Mouse (Mus musculus) forebrain, embryonic 13.5 days (tissue): ENCODE data around the gene Dennd1c. TPM values are rescaled to one million over a fixed set of nuclear protein-coding genes. Genes with fewer than 3 reads are reported as not detected.
A peak's percentile ranks its signal among the peaks of the same experiment; 100 is the strongest.
"Not testable (repeated sequence)": the region's sequence is repeated elsewhere in the genome, so short reads cannot be mapped to it uniquely, and the experiment has no call there.

Experiments
- ATAC-seq: fragments of 200-750 bp; cut with Nextera tagmentation; 2 replicates; pipeline ENCODE4 v1.8.0; 2017
- H3K27ac ChIP-seq: fragments of 300-500 bp; sonication (generic); 2 replicates; pipeline ENCODE4 v1.5.1; 2015; ENCODE audit warnings: inconsistent platforms, mild to moderate bottlenecking, moderate library complexity
- H3K27me3 ChIP-seq: fragments of 300-500 bp; sonication (generic); 2 replicates; pipeline ENCODE4 v1.6.1; 2015; ENCODE audit warnings: mild to moderate bottlenecking, inconsistent platforms
- H3K36me3 ChIP-seq: fragments of 300-500 bp; sonication (generic); 2 replicates; pipeline ENCODE4 v1.6.1; 2015; ENCODE audit warnings: mild to moderate bottlenecking, inconsistent platforms; ENCODE audit not compliant: poor library complexity, severe bottlenecking
- H3K4me1 ChIP-seq: fragments of 300-500 bp; sonication (generic); 2 replicates; pipeline ENCODE4 v1.6.1; 2015; ENCODE audit warnings: inconsistent platforms
- H3K4me2 ChIP-seq: fragments of 300-500 bp; sonication (generic); 2 replicates; pipeline ENCODE4 v1.6.1; 2015; ENCODE audit warnings: inconsistent platforms, mild to moderate bottlenecking, moderate library complexity
- H3K4me3 ChIP-seq: fragments of 300-500 bp; sonication (generic); 2 replicates; pipeline ENCODE4 v1.5.1; 2015; ENCODE audit warnings: mild to moderate bottlenecking, inconsistent platforms
- H3K9ac ChIP-seq: fragments of 300-500 bp; sonication (generic); 2 replicates; pipeline ENCODE4 v1.6.1; 2015; ENCODE audit warnings: mild to moderate bottlenecking, inconsistent platforms
- H3K9me3 ChIP-seq: fragments of 300-500 bp; sonication (generic); replicated peaks from 2 replicates; pipeline ENCODE4 v1.6.1; 2016; ENCODE audit warnings: inconsistent platforms
- WGBS: fragments of 180-500 bp; shearing (Covaris S2); methylation state at CpG from one replicate; pipeline ENCODE4 v1.1.7; 2015; 5-methylcytosine and 5-hydroxymethylcytosine counted together
- polyA plus RNA-seq: library from polyadenylated mRNA; unstranded; fragments of >200 nt; fragmentation: Nextera tagmentation; extraction: Ambion mirVana; gene quantifications from 2 replicates; pipeline ENCODE4 v1.2.1, GENCODE M21; 2015

Gene Dennd1c
- polyA plus RNA-seq, 1 experiment from 2014 or later, result 4.7 TPM

- H3K9me3 ChIP-seq, result no peaks in the 10 kb centered on the region
- H3K27me3 ChIP-seq, result peaks cover 42% of the 10 kb centered on the region
- no peak for ATAC-seq
- H3K27ac ChIP-seq, result no peak overlapping the region
- H3K4me2 ChIP-seq, result peak overlapping the region; percentile 50
- no peak overlapping the region for H3K9ac ChIP-seq
- 2% methylated on average over 39 of the region's 39 CpGs for WGBS
- H3K4me3 ChIP-seq, result peak overlapping the region; percentile 32
- peaks cover 28% of the 10 kb centered on the region for H3K4me1 ChIP-seq
- H3K36me3 ChIP-seq, result peaks cover 7% of the 10 kb centered on the region; the same call in 1 of the 2 replicates
Observed at GRCm38 (mm10) chr17:57062011-57062521, 16.2 kb downstream of the Dennd1c start.

- Histone ChIP-seq H3K9ac (no peak overlapping the region), H3K4me2 (peak overlapping the region; percentile 75), H3K4me3 (peak overlapping the region; percentile 89), H3K36me3 (peaks cover 11% of the 10 kb centered on the region; the same call in 1 of the 2 replicates), H3K9me3 (no peaks in the 10 kb centered on the region), H3K27me3 (peaks cover 42% of the 10 kb centered on the region), H3K4me1 (peaks cover 28% of the 10 kb centered on the region), H3K27ac (peak overlapping the region; percentile 82; the same call in 1 of the 2 replicates)
- WGBS, result 43% methylated on average over 10 of the region's 10 CpGs
- ATAC-seq, result no peak; the same call in 1 of the 2 replicates
Observed at GRCm38 (mm10) chr17:57061069-57061468, 17.2 kb downstream of the Dennd1c start.

GRCm38 (mm10) chr17:57060231-57060801 is 18.0 kb downstream of the Dennd1c start:
- H3K9me3 ChIP-seq, result no peaks in the 10 kb centered on the region
- peaks cover 28% of the 10 kb centered on the region for H3K4me1 ChIP-seq
- peak overlapping the region; percentile 81 for H3K9ac ChIP-seq
- peaks cover 17% of the 10 kb centered on the region for H3K36me3 ChIP-seq
- WGBS, result under 1% methylated on average over 44 of the region's 44 CpGs
- ATAC-seq, result peak; percentile 91
- H3K27ac ChIP-seq, result peak overlapping the region; percentile 82
- peak overlapping the region; percentile 75 for H3K4me2 ChIP-seq
- H3K27me3 ChIP-seq, result peaks cover 39% of the 10 kb centered on the region
- H3K4me3 ChIP-seq, result peak overlapping the region; percentile 89

GRCm38 (mm10) chr17:57059486-57059977 is 18.8 kb downstream of the Dennd1c start, which contains the start of gene Slc25a23:
Slc25a23 (minus strand) TSS chr17:57059863.
- H3K9ac ChIP-seq, result peak within 1 kb of the TSS; percentile 81
- H3K9me3 ChIP-seq, result no peaks in the 10 kb centered on the region
- ATAC-seq, result peak; percentile 82
- peak within 1 kb of the TSS; percentile 89 for H3K4me3 ChIP-seq
- peak within 1 kb of the TSS; percentile 82 for H3K27ac ChIP-seq
- H3K27me3 ChIP-seq, result peaks cover 34% of the 10 kb centered on the region
- WGBS, result under 1% methylated on average over 36 of the region's 45 CpGs
- peaks cover 28% of the 10 kb centered on the region for H3K4me1 ChIP-seq
- H3K36me3 ChIP-seq, result peaks cover 24% of the 10 kb centered on the region
- peak within 1 kb of the TSS; percentile 75 for H3K4me2 ChIP-seq

GRCm38 (mm10) chr17:57058891-57059485 is 19.3 kb downstream of the Dennd1c start, which contains the start of gene Crb3:
Crb3 (plus strand) TSS chr17:57059105.
- Histone ChIP-seq H3K36me3 (peaks cover 28% of the 10 kb centered on the region), H3K9me3 (no peaks in the 10 kb centered on the region), H3K4me3 (peak within 1 kb of the TSS; percentile 89), H3K4me1 (peaks cover 28% of the 10 kb centered on the region), H3K9ac (peak within 1 kb of the TSS; percentile 81), H3K27ac (peak within 1 kb of the TSS; percentile 82), H3K27me3 (peaks cover 29% of the 10 kb centered on the region), H3K4me2 (peak within 1 kb of the TSS; percentile 75)
- WGBS, result 0% methylated on average over 20 of the region's 22 CpGs
- peak; percentile 2; the same call in 1 of the 2 replicates for ATAC-seq

- Histone ChIP-seq H3K27me3 (peaks cover 4% of the 10 kb centered on the region), H3K4me1 (peaks cover 19% of the 10 kb centered on the region), H3K4me2 (no peak overlapping the region), H3K4me3 (no peak overlapping the region), H3K27ac (no peak overlapping the region), H3K36me3 (peaks cover 55% of the 10 kb centered on the region), H3K9me3 (no peaks in the 10 kb centered on the region), H3K9ac (no peak overlapping the region)
- WGBS, result 87% methylated on average over 3 of the region's 3 CpGs
- no peak for ATAC-seq
Observed at GRCm38 (mm10) chr17:57056246-57056645, 22.1 kb downstream of the Dennd1c start.

- H3K27me3 ChIP-seq, H3K4me1 ChIP-seq, H3K4me3 ChIP-seq, H3K27ac ChIP-seq, ATAC-seq, H3K4me2 ChIP-seq, H3K9ac ChIP-seq, H3K9me3 ChIP-seq: not testable (repeated sequence)
- WGBS, result 88% methylated on average over 4 of the region's 4 CpGs
- H3K36me3 ChIP-seq, result peaks cover 78% of the 10 kb centered on the region
Observed at GRCm38 (mm10) chr17:57051679-57052078, 26.6 kb downstream of the Dennd1c start.

- Histone ChIP-seq H3K36me3 (peaks cover 72% of the 10 kb centered on the region), H3K9me3 (no peaks in the 10 kb centered on the region), H3K9ac (no peak overlapping the region), H3K27ac (no peak overlapping the region), H3K4me2 (no peak overlapping the region), H3K27me3 (no peaks in the 10 kb centered on the region), H3K4me3 (no peak overlapping the region), H3K4me1 (no peaks in the 10 kb centered on the region)
- ATAC-seq, result no peak
- 88% methylated on average over 3 of the region's 3 CpGs for WGBS
Observed at GRCm38 (mm10) chr17:57048816-57049215, 29.5 kb downstream of the Dennd1c start.

GRCm38 (mm10) chr17:57047406-57047805 is 30.9 kb downstream of the Dennd1c start:
- 0 out of 2 replicates have a peak, but pooled peaks have one; percentile 26 for ATAC-seq
- Histone ChIP-seq H3K27ac (no peak overlapping the region), H3K9me3 (no peaks in the 10 kb centered on the region), H3K9ac (no peak overlapping the region), H3K4me1 (no peaks in the 10 kb centered on the region), H3K4me2 (no peak overlapping the region), H3K36me3 (peaks cover 58% of the 10 kb centered on the region), H3K4me3 (no peak overlapping the region), H3K27me3 (no peaks in the 10 kb centered on the region)
- WGBS, result 49% methylated on average over 5 of the region's 5 CpGs

- WGBS, result 77% methylated on average over 8 of the region's 8 CpGs
Observed at GRCm38 (mm10) chr17:57041554-57041953, 36.8 kb downstream of the Dennd1c start, which contains the start of gene Slc25a41. Slc25a41 (minus strand) TSS chr17:57041654.

GRCm38 (mm10) chr17:57038978-57039377 is 39.3 kb downstream of the Dennd1c start:
- no peak overlapping the region for H3K27ac ChIP-seq
- no peaks in the 10 kb centered on the region for H3K36me3 ChIP-seq
- peaks cover 18% of the 10 kb centered on the region for H3K27me3 ChIP-seq
- no peaks in the 10 kb centered on the region for H3K9me3 ChIP-seq
- no peaks in the 10 kb centered on the region for H3K4me1 ChIP-seq
- H3K9ac ChIP-seq, result no peak overlapping the region
- no peak for ATAC-seq
- H3K4me3 ChIP-seq, result no peak overlapping the region
- no peak overlapping the region for H3K4me2 ChIP-seq
- WGBS, result 48% methylated on average over 8 of the region's 8 CpGs

More at GRCm38 (mm10) chr17:57041554-57041953, 36.8 kb downstream of the Dennd1c start, which contains the start of gene Slc25a41:
- H3K4me3 ChIP-seq, result no peak within 1 kb of the TSS
- no peaks in the 10 kb centered on the region for H3K4me1 ChIP-seq
- H3K36me3 ChIP-seq, result peaks cover 16% of the 10 kb centered on the region
- no peak within 1 kb of the TSS for H3K27ac ChIP-seq
- H3K27me3 ChIP-seq, result peaks cover 12% of the 10 kb centered on the region
- no peak within 1 kb of the TSS for H3K9ac ChIP-seq
- H3K4me2 ChIP-seq, result no peak within 1 kb of the TSS
- no peaks in the 10 kb centered on the region for H3K9me3 ChIP-seq
- no peak for ATAC-seq

GRCm38 (mm10) chr17:57032854-57033253 is 45.5 kb downstream of the Dennd1c start:
- Histone ChIP-seq H3K9ac (no peak overlapping the region), H3K36me3 (peaks cover 11% of the 10 kb centered on the region), H3K9me3 (no peaks in the 10 kb centered on the region), H3K4me1 (peaks cover 21% of the 10 kb centered on the region), H3K27ac (no peak overlapping the region), H3K27me3 (0 out of 2 replicates have a peak, but pooled peaks cover 8% of the 10 kb centered on the region), H3K4me2 (no peak overlapping the region), H3K4me3 (no peak overlapping the region)
- 91% methylated on average over 4 of the region's 4 CpGs for WGBS
- no peak for ATAC-seq
